In the genomic region with DNA sequence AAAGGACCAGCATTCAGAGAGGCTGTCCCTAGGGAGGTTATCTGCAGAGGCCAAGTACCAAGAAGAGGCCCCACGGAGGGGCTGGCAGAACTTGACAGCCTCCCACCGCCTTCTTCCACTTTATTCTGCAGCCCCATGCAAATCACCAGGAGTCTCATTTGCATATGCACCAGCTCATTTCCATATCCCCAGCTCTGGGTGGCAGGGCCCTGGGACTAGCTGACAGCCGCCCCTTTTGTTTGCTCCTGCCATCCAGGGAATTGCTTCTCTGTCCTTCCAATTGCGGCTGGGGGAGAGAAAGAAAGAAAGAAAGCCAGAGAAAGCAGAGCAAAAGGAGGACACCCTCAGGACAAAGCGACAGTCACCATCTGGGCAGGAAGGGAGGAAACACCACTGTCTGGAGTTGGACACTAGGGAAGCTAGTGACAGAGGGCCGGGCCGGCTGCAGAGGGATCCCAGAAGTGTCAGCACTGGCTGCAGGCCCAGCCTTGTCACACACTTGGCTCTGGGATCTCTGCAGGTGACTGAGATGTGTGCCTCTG, we compare ENCODE assay signal across 10 mouse cellular contexts.
DNase-seq lines count a peak whose midpoint lies in the region; ATAC-seq and TF ChIP-seq lines count a peak whose summit lies in the region.
"Had no signal": no experiment of that assay in that cellular context is flagged by ENCODE, and none has a peak within 500 bp of the region (broad histone marks: within the 10 kb centered on the region; RNA-seq: fewer than 3 reads in every experiment).

No protein-coding gene starts in this region.

- H3K4me2 ChIP-seq in kidney, postnatal 0 days (ENCODE audit: low read length), result no peak overlapping the region
- H3K4me2 ChIP-seq in kidney, embryonic 15.5 days, result no peak overlapping the region
- peak overlapping the region; percentile 19 for H3K4me2 ChIP-seq in midbrain, embryonic 12.5 days (replicated peaks)

- no peak for TF ChIP-seq CTCF in kidney, postnatal 0 days (IDR thresholded peaks at IDR 0.05; ENCODE audit: low read depth)

- no peaks in the 10 kb centered on the region for H3K36me3 ChIP-seq in kidney, postnatal 0 days (ENCODE audit: insufficient read depth, low read length)
- no peaks in the 10 kb centered on the region for H3K36me3 ChIP-seq in kidney, embryonic 15.5 days
- H3K36me3 ChIP-seq in embryonic facial prominence, embryonic 10.5 days (replicated peaks), result no peaks in the 10 kb centered on the region
- H3K36me3 ChIP-seq in midbrain, embryonic 12.5 days, result no peaks in the 10 kb centered on the region

- no peak for ATAC-seq in kidney, postnatal 0 days (replicated peaks; ENCODE audit: low FRiP score, low read depth)
- ATAC-seq in kidney, embryonic 15.5 days (replicated peaks; ENCODE audit: low FRiP score), result no peak
- peak; percentile 90 for ATAC-seq in midbrain, embryonic 12.5 days (ENCODE audit: low FRiP score, low read depth)
- ATAC-seq: Patski had no signal

- no peak overlapping the region for H3K27ac ChIP-seq in kidney, postnatal 0 days
- H3K27ac ChIP-seq in kidney, embryonic 15.5 days, result no peak overlapping the region
- peak overlapping the region; percentile 65 for H3K27ac ChIP-seq in embryonic facial prominence, embryonic 10.5 days (replicated peaks)
- H3K27ac ChIP-seq in midbrain, embryonic 12.5 days (replicated peaks), result peak overlapping the region; percentile 94

- H3K4me1 ChIP-seq in kidney, postnatal 0 days (replicated peaks; ENCODE audit: insufficient read depth, low read length), result no peaks in the 10 kb centered on the region
- H3K4me1 ChIP-seq in kidney, embryonic 15.5 days, result peaks cover 22% of the 10 kb centered on the region
- H3K4me1 ChIP-seq in embryonic facial prominence, embryonic 10.5 days, result peaks cover 41% of the 10 kb centered on the region
- H3K4me1 ChIP-seq in midbrain, embryonic 12.5 days, result peaks cover 27% of the 10 kb centered on the region

- H3K27me3 ChIP-seq in kidney, postnatal 0 days (ENCODE audit: insufficient read depth, low read length), result no peaks in the 10 kb centered on the region
- peaks cover 18% of the 10 kb centered on the region for H3K27me3 ChIP-seq in kidney, embryonic 15.5 days
- no peaks in the 10 kb centered on the region for H3K27me3 ChIP-seq in embryonic facial prominence, embryonic 10.5 days (replicated peaks; ENCODE audit: low read depth, poor library complexity, severe bottlenecking)
- H3K27me3 ChIP-seq in midbrain, embryonic 12.5 days, result no peaks in the 10 kb centered on the region

- peak; percentile 26 for DNase-seq in kidney, postnatal 0 days (ENCODE audit: low spot score)
- DNase-seq in embryonic facial prominence, embryonic 10.5 days (ENCODE audit: low spot score), result no peak
- DNase-seq in heart, postnatal 4 days, result peak; percentile 44
- DNase-seq in right cerebral cortex, postnatal 14 days, result no peak
- no peak for DNase-seq in thymus, postnatal 14 days
- DNase-seq in left cerebral cortex, adult 11 months (ENCODE audit: low spot score), result no peak
- DNase-seq: layer of hippocampus, adult 9-11 months had no signal

- no peak overlapping the region for H3K4me3 ChIP-seq in kidney, postnatal 0 days (replicated peaks; ENCODE audit: low read depth, low read length)
- H3K4me3 ChIP-seq in kidney, embryonic 15.5 days (replicated peaks), result no peak overlapping the region
- H3K4me3 ChIP-seq in embryonic facial prominence, embryonic 10.5 days, result no peak overlapping the region
- no peak overlapping the region for H3K4me3 ChIP-seq in midbrain, embryonic 12.5 days

- 28% methylated on average over 7 of the region's 7 CpGs for WGBS in kidney, postnatal 0 days
- 27% methylated on average over 7 of the region's 7 CpGs for WGBS in kidney, embryonic 15.5 days
- WGBS in embryonic facial prominence, embryonic 10.5 days, result 19% methylated on average over 7 of the region's 7 CpGs
- 9% methylated on average over 7 of the region's 7 CpGs for WGBS in midbrain, embryonic 12.5 days

- H3K9me3 ChIP-seq in kidney, postnatal 0 days (replicated peaks; ENCODE audit: low read length), result no peaks in the 10 kb centered on the region
- no peaks in the 10 kb centered on the region for H3K9me3 ChIP-seq in kidney, embryonic 15.5 days (replicated peaks)
- no peaks in the 10 kb centered on the region for H3K9me3 ChIP-seq in embryonic facial prominence, embryonic 10.5 days
- H3K9me3 ChIP-seq in midbrain, embryonic 12.5 days, result no peaks in the 10 kb centered on the region

- H3K9ac ChIP-seq in kidney, postnatal 0 days (ENCODE audit: low read depth, low read length), result no peak overlapping the region
- H3K9ac ChIP-seq in kidney, embryonic 15.5 days, result no peak overlapping the region
- H3K9ac ChIP-seq in midbrain, embryonic 12.5 days (replicated peaks), result peak overlapping the region; percentile 37; the same call in 1 of the 2 replicates

Comparison
In these comparisons a context has a peak if more than half of its experiments do, and no peak if none do; other contexts are left out.
1. DNase-seq: peak in kidney, postnatal 0 days (single experiment) and heart, postnatal 4 days (single experiment); none in embryonic facial prominence, embryonic 10.5 days (single experiment), right cerebral cortex, postnatal 14 days (single experiment), thymus, postnatal 14 days (single experiment) and left cerebral cortex, adult 11 months (single experiment).
2. H3K27ac ChIP-seq: peak in embryonic facial prominence, embryonic 10.5 days (single experiment) and midbrain, embryonic 12.5 days (single experiment); none in kidney, postnatal 0 days (single experiment) and kidney, embryonic 15.5 days (single experiment).